Mouse (Mus musculus): ENCODE measurements at regions not wholly inside any gene's neighbourhood (a gene's known extent, or its start where the extent isn't known, plus 50 kb on each side); places are given as distances from the start of the nearest gene placed in this dataset.

DNA sequence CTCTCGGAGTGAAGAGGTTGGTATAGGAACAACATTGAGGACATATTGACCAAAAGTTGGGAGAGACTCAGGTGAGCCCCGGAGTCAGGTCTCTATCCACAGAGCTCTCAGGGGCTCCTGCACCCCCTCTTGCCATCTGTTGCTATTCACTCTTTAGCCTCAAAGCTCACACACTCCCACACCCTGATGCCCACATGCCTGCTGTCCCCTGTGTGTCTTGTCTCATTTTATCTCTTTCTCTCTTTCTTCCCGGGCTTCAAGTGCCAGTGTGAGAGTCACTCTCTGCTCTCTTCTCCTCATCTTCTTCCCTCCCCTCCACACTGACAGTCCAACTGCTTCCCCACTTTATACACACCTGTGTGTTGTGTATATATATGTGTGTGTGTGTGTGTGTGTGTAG lies 141.0 kb upstream of the Mdm1 start:
- Histone ChIP-seq H3K27me3 (ENCODE audit: control insufficient read depth, insufficient read depth, insufficient read length) (no peaks in the 10 kb centered on the region), H3K4me3 (ENCODE audit: insufficient read depth, poor library complexity, severe bottlenecking) (no peak overlapping the region)
- TF ChIP-seq CTCF (IDR thresholded peaks at IDR 0.05; ENCODE audit: control insufficient read depth, insufficient read depth, insufficient read length), result no peak
- no peak for TF ChIP-seq MAX (IDR thresholded peaks at IDR 0.05)
- TF ChIP-seq FOSL1 (IDR thresholded peaks at IDR 0.05; ENCODE audit: insufficient read depth, low read length, poor library complexity, severe bottlenecking), result no peak
- no peak for TF ChIP-seq MYOD1 (IDR thresholded peaks at IDR 0.05; ENCODE audit: control insufficient read depth, insufficient read length, low read depth)
- no peak for TF ChIP-seq CEBPB (IDR thresholded peaks at IDR 0.05; ENCODE audit: low read depth)
- TF ChIP-seq MYOG (IDR thresholded peaks at IDR 0.05; ENCODE audit: control insufficient read depth, extremely low read depth, insufficient read length), result no peak
- no peak for TF ChIP-seq USF1 (IDR thresholded peaks at IDR 0.05; ENCODE audit: low read depth)

DNA sequence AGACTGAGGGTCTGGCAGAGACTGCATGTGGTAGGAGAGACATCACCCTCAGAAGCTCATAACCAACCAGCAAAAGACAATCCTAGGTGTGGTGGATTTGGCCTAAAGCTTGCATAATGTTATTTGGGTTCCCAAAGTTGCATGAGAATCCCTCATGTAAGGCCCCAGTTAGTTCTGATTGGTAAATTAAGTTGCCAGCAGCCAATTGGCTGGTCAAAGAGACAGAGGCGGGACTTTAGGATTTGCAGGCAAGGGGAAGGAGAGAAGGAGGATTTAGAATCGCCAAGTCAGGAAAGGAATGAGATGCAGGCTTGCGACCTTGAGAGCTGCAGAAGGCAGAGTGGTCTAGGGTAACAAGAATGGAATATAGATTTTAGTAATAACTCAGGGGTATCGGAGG lies 140.1 kb upstream of the Mdm1 start:
- no peak overlapping the region for H3ac ChIP-seq (ENCODE audit: control insufficient read depth, insufficient read length, low read depth)
- no peaks in the 10 kb centered on the region for H3K79me3 ChIP-seq (ENCODE audit: low read depth)
- H3K4me3 ChIP-seq (ENCODE audit: insufficient read depth, poor library complexity, severe bottlenecking), result no peak overlapping the region
- H3K79me2 ChIP-seq (ENCODE audit: control insufficient read depth, insufficient read depth), result no peaks in the 10 kb centered on the region
- no peaks in the 10 kb centered on the region for H3K27me3 ChIP-seq (ENCODE audit: control insufficient read depth, insufficient read depth, insufficient read length)
- no peaks in the 10 kb centered on the region for H3K36me3 ChIP-seq (ENCODE audit: control insufficient read depth, insufficient read depth)
- TF ChIP-seq MYOG (IDR thresholded peaks at IDR 0.05; ENCODE audit: control insufficient read depth, extremely low read depth, insufficient read length) (no peak), MYOD1 (IDR thresholded peaks at IDR 0.05; ENCODE audit: control insufficient read depth, insufficient read length, low read depth) (no peak), FOSL1 (IDR thresholded peaks at IDR 0.05; ENCODE audit: insufficient read depth, low read length, poor library complexity, severe bottlenecking) (no peak), CEBPB (IDR thresholded peaks at IDR 0.05; ENCODE audit: low read depth) (no peak), USF1 (IDR thresholded peaks at IDR 0.05; ENCODE audit: low read depth) (no peak), MAX (IDR thresholded peaks at IDR 0.05) (no peak), CTCF (IDR thresholded peaks at IDR 0.05; ENCODE audit: control insufficient read depth, insufficient read depth, insufficient read length) (no peak)

More for the DNA sequence above, 141.0 kb upstream of the Mdm1 start:
- no peaks in the 10 kb centered on the region for H3K79me3 ChIP-seq (ENCODE audit: low read depth)
- no peaks in the 10 kb centered on the region for H3K36me3 ChIP-seq (ENCODE audit: control insufficient read depth, insufficient read depth)
- H3K79me2 ChIP-seq (ENCODE audit: control insufficient read depth, insufficient read depth), result no peaks in the 10 kb centered on the region
- H3ac ChIP-seq (ENCODE audit: control insufficient read depth, insufficient read length, low read depth), result no peak overlapping the region

DNA sequence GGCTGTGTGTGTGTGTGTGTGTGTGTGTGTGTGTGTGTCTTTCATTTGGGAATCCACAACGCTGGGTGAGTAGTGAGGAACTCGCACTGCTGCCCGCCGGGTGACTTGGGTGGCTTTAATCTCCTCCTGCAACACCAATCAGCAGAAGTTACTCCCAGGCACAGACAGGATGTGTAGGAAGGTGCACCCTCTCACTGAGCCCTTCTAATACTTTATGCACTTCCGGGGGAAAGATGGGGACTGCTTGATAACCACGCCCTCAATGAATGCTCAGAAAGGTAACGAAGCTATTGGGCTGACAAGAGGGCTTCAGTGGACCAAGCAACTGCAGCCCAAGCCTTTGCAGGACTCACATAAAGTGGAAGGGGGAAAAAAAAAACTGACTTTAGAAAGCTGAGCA lies 139.6 kb upstream of the Mdm1 start:
- Histone ChIP-seq H3K79me2 (ENCODE audit: control insufficient read depth, insufficient read depth) (no peaks in the 10 kb centered on the region), H3K36me3 (ENCODE audit: control insufficient read depth, insufficient read depth) (no peaks in the 10 kb centered on the region), H3K4me3 (ENCODE audit: insufficient read depth, poor library complexity, severe bottlenecking) (no peak overlapping the region), H3K79me3 (ENCODE audit: low read depth) (no peaks in the 10 kb centered on the region), H3K27me3 (ENCODE audit: control insufficient read depth, insufficient read depth, insufficient read length) (no peaks in the 10 kb centered on the region), H3ac (ENCODE audit: control insufficient read depth, insufficient read length, low read depth) (no peak overlapping the region)
- TF ChIP-seq CTCF (IDR thresholded peaks at IDR 0.05; ENCODE audit: control insufficient read depth, insufficient read depth, insufficient read length) (no peak), MYOG (IDR thresholded peaks at IDR 0.05; ENCODE audit: control insufficient read depth, extremely low read depth, insufficient read length) (no peak), FOSL1 (IDR thresholded peaks at IDR 0.05; ENCODE audit: insufficient read depth, low read length, poor library complexity, severe bottlenecking) (no peak), CEBPB (IDR thresholded peaks at IDR 0.05; ENCODE audit: low read depth) (no peak), MYOD1 (IDR thresholded peaks at IDR 0.05; ENCODE audit: control insufficient read depth, insufficient read length, low read depth) (no peak), MAX (IDR thresholded peaks at IDR 0.05) (no peak), USF1 (IDR thresholded peaks at IDR 0.05; ENCODE audit: low read depth) (no peak)

DNA sequence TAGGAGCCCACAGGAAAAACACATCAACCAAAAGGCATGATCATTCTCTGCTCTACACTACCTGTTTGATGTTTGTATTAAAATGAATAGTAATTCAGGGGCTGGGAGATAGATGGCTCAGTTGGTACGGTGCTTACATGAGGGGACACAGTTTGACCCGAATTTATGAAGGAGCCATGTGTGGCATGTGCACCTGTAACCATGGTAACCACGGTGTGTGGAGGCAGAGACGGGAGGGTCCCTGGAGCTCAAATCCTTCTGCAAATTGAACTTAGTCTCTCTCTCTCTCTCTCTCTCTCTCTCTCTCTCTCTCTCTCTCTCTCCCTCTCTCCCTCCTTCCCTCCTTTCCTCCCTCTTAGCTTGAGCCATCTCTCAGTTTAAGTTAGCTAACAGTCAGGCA lies 139.1 kb upstream of the Mdm1 start:
- no peak overlapping the region for H3K4me3 ChIP-seq (ENCODE audit: insufficient read depth, poor library complexity, severe bottlenecking)
- H3K79me3 ChIP-seq (ENCODE audit: low read depth), result no peaks in the 10 kb centered on the region
- no peaks in the 10 kb centered on the region for H3K27me3 ChIP-seq (ENCODE audit: control insufficient read depth, insufficient read depth, insufficient read length)
- H3K79me2 ChIP-seq (ENCODE audit: control insufficient read depth, insufficient read depth), result no peaks in the 10 kb centered on the region
- TF ChIP-seq MAX (IDR thresholded peaks at IDR 0.05) (no peak), FOSL1 (IDR thresholded peaks at IDR 0.05; ENCODE audit: insufficient read depth, low read length, poor library complexity, severe bottlenecking) (no peak), USF1 (IDR thresholded peaks at IDR 0.05; ENCODE audit: low read depth) (no peak), CEBPB (IDR thresholded peaks at IDR 0.05; ENCODE audit: low read depth) (no peak), MYOD1 (IDR thresholded peaks at IDR 0.05; ENCODE audit: control insufficient read depth, insufficient read length, low read depth) (no peak), CTCF (IDR thresholded peaks at IDR 0.05; ENCODE audit: control insufficient read depth, insufficient read depth, insufficient read length) (no peak), MYOG (IDR thresholded peaks at IDR 0.05; ENCODE audit: control insufficient read depth, extremely low read depth, insufficient read length) (no peak)
- H3K36me3 ChIP-seq (ENCODE audit: control insufficient read depth, insufficient read depth), result no peaks in the 10 kb centered on the region
- no peak overlapping the region for H3ac ChIP-seq (ENCODE audit: control insufficient read depth, insufficient read length, low read depth)

DNA sequence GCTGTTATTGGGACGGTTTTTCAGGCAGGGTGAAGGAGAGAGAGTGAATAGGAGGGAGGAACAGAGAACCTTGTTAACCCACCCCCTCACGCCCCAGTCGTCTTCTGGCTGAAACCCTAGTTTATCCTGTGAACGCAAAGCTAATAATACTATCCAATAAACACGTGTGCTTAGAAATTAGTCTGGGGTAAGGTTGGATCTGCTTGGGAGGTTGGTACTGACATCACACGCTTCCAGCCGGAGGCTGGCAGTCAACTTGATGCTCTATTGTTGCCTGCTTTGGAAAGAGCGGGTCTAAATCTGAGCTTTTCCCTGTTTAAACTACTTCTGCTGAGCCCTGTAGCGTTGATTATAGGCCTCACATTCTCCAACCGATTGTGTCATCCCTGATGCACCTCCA lies 138.4 kb upstream of the Mdm1 start:
- no peaks in the 10 kb centered on the region for H3K36me3 ChIP-seq (ENCODE audit: control insufficient read depth, insufficient read depth)
- H3K79me2 ChIP-seq (ENCODE audit: control insufficient read depth, insufficient read depth), result no peaks in the 10 kb centered on the region
- no peaks in the 10 kb centered on the region for H3K27me3 ChIP-seq (ENCODE audit: control insufficient read depth, insufficient read depth, insufficient read length)
- TF ChIP-seq MAX (IDR thresholded peaks at IDR 0.05), result no peak
- H3K79me3 ChIP-seq (ENCODE audit: low read depth), result no peaks in the 10 kb centered on the region
- H3ac ChIP-seq (ENCODE audit: control insufficient read depth, insufficient read length, low read depth), result no peak overlapping the region
- no peak overlapping the region for H3K4me3 ChIP-seq (ENCODE audit: insufficient read depth, poor library complexity, severe bottlenecking)

DNA sequence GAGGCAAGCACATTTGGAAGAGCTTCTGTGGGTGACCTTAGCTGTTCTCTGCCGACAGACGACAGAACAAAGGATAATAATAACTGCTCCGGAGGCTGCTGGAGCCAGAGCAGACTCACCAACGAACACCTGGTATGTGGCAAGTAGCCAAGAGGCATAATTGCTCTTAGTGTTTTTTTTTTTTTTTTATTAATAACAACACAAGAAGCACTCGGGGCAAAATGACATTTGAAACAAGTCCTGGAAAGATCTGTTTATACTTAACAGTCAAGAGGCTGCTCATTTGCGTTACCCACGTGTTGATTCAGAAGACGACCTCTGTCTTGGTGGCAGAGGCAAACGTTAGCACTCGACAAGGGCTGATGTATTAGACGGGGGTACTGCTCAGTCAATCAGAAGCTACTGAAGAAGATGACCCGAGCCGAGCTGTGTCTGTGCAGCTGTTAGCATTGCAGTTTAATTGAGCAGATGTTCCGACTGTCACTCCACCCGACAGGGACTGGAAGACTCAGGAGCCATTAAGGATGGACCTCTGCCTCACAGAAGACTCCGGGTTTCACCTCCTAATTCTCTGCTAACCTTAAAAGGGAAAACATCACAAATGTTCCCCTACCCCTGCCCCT lies 137.8 kb upstream of the Mdm1 start:
- TF ChIP-seq MAX (IDR thresholded peaks at IDR 0.05) (no peak), USF1 (IDR thresholded peaks at IDR 0.05; ENCODE audit: low read depth) (no peak), FOSL1 (IDR thresholded peaks at IDR 0.05; ENCODE audit: insufficient read depth, low read length, poor library complexity, severe bottlenecking) (no peak), MYOD1 (IDR thresholded peaks at IDR 0.05; ENCODE audit: control insufficient read depth, insufficient read length, low read depth) (no peak), CTCF (IDR thresholded peaks at IDR 0.05; ENCODE audit: control insufficient read depth, insufficient read depth, insufficient read length) (no peak)

More for the DNA sequence above, 137.8 kb upstream of the Mdm1 start:
- Histone ChIP-seq H3K27me3 (ENCODE audit: control insufficient read depth, insufficient read depth, insufficient read length) (no peaks in the 10 kb centered on the region), H3K36me3 (ENCODE audit: control insufficient read depth, insufficient read depth) (no peaks in the 10 kb centered on the region), H3K79me2 (ENCODE audit: control insufficient read depth, insufficient read depth) (no peaks in the 10 kb centered on the region), H3K4me3 (ENCODE audit: insufficient read depth, poor library complexity, severe bottlenecking) (no peak overlapping the region), H3ac (ENCODE audit: control insufficient read depth, insufficient read length, low read depth) (no peak overlapping the region), H3K79me3 (ENCODE audit: low read depth) (no peaks in the 10 kb centered on the region)

Data from C2C12 (cell line).